Mouse (Mus musculus): ENCODE measurements around the gene Tfap4.
A peak's percentile ranks its signal among the peaks of the same experiment; 100 is the strongest.
"Not testable (repeated sequence)": the region's sequence is repeated elsewhere in the genome, so short reads cannot be mapped to it uniquely, and the experiment has no call there.

The Tfap4 gene

DNA sequence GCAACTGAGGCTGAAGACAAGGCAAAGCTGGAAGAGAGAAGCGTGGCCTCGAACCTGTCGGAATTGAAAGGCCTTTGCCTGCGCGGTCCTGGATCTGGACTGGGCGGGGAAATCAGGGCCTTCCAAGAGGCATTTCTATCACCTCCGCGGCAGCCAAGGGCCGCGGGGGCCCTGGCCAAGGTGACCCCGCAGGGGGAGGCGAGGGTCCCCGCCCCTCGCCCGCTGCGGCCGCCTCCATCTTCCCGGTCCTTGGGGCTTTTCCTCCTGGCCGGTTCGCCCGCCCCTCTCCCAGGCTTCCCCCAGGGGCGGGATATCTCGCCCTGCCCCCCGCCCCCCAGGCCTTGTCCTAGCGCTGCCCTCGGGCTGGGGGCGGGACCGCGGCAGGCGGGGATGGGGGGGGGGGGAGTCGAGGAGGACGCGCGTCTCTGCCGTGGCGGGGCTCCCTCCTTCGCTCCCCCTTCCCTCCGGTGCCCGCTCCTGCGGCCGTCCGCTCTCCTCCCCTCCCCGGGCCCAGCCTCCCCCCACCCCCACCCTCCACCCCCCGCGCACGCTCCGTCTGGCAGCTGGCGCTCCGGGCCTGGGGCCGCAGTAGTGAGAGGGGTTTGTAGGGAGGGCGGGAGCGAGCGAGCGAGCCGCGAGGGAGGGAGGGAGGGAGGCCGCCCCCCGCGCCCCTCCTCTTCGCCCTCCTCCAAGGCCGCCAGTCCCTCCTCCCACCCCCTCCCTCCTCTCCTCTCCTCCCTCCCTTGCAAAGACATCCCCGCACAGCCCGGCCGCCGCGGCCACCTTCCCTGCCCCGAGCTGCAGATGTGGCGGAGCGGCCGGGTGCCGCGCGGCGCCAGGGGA is 34.5 kb upstream of the Tfap4 start, which contains the start of gene Glis2:
Gene Glis2, plus strand, starts transcription at position 743 of the 843 bp plus-strand sequence.
- DNase-seq (ENCODE audit: low spot score in 2 of 2) = no peak

GRCm38 (mm10) chr16:4592909-4593875 is 33.5 kb upstream of the Tfap4 start:
- DNase-seq (ENCODE audit: low spot score in 2 of 2) = peak in 1 of 2 experiments; percentile 65

GRCm38 (mm10) chr16:4590236-4590635 is 30.6 kb upstream of the Tfap4 start:
- DNase-seq (ENCODE audit: low spot score in 2 of 2) = no peak

- DNase-seq (ENCODE audit: low spot score in 2 of 2) = no peak
These were observed 28.0 kb upstream of the Tfap4 start for GRCm38 (mm10) chr16:4587516-4588210.

GRCm38 (mm10) chr16:4586531-4587123 is 27.0 kb upstream of the Tfap4 start:
- peak; percentile 88 to 96 for DNase-seq (ENCODE audit: low spot score in 2 of 2)

- DNase-seq (ENCODE audit: low spot score in 2 of 2) = no peak
These were observed 26.2 kb upstream of the Tfap4 start for GRCm38 (mm10) chr16:4585642-4586530.

DNA sequence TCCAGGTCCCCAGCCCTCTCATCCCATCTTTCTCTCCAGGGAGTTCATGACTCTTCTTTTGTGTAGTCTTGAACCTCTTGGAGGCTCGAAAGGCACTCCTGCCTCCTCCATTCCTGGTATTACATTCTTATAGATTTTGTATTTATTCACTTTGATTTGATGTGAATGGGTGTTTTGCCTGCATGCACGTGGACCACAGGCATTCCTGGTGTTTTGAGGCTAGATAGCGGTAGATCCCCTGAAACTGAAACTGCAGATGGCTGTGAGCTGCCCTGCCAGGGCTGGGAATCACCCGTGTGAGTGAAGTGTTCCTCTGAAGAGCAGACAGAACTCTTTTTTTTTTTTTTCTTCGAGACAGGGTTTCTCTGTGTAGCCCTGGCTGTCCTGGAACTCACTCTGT is 24.8 kb upstream of the Tfap4 start:
- DNase-seq (ENCODE audit: low spot score in 2 of 2) = no peak

DNA sequence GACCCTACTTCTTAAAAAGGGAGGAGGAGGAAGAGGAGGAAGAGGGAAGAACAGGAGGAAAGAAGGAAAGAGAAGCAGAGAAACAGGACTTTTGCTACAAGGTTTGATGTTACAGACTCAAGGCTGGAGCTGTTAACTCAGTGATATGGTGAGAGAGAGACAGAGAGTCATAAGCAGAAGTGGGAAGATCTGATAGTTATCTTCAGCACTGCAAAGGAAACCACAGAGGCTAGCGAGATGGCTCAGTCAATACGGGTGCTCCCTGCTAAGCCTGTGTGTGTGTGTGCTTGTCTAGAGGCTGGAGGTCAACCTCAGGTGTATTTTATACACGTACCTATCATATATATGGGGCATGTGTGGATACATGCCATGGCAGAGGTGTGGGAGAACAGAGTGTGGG is 24.2 kb upstream of the Tfap4 start:
- no peak for DNase-seq (ENCODE audit: low spot score in 2 of 2)

DNA sequence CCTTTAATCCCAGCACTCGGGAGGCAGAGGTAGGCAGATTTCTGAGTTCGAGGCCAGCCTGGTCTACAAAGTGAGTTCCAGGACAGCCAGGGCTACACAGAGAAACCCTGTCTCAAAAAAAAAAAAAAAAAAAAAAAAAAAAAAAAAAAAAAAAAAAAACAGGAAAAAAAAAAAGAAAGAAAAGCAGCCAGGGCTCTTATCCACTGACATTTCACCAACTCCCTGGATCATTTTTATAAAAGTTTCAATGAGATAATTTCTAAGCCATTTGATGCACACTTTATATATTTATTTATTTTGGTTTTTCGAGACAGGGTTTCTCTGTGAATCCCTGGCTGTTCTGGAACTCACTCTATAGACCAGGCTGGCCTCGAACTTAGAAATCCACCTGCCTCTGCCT is 21.5 kb upstream of the Tfap4 start:
- DNase-seq (ENCODE audit: low spot score in 2 of 2) = not testable (repeated sequence)

DNA sequence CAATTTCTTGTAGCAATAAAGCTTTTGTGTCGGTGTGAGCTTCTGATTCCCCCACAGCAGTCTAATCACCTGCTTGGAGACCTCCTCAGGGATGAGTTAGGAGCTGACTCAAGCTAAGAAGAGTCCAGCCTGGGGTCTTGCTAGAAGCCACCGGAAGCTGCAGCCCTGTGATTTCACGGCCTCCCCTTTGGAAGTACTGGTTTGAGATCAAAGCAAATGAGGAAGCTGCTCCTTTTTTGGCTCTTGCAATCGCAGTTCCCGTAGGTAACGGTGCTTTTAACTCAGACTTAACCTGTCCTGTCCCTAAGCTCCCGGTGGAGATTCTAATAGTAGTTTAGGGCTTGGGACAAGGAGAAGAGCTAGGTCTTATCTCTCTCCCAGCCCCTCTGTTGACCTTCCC is 19.0 kb upstream of the Tfap4 start:
- no peak for DNase-seq (ENCODE audit: low spot score in 2 of 2)

- no peak for DNase-seq (ENCODE audit: low spot score in 2 of 2)
These were observed 17.2 kb upstream of the Tfap4 start for GRCm38 (mm10) chr16:4576873-4577272.

GRCm38 (mm10) chr16:4576038-4576437 is 16.4 kb upstream of the Tfap4 start:
- no peak for DNase-seq (ENCODE audit: low spot score in 2 of 2)

DNA sequence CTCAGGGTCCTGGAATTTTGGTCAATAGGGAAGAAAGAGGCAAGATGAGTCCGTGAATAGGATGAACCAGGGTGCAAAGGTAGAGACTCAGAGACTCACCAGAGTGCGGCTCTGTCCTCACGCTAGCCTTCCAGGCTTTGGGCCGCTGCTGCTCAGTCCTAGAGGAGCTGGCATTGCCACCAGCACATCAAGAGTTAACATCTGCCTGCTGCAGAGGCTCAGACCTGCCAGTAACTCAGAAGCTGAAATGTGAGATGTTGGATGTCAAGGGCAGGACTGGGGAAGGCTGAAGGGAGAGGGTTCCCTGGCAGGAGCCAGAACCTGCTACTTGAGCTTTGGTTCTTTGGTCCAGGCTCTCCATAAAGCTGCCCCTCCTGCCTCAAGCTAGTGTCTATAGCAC is 11.1 kb upstream of the Tfap4 start:
- DNase-seq (ENCODE audit: low spot score in 2 of 2) = no peak

GRCm38 (mm10) chr16:4567912-4568311 is 8.3 kb upstream of the Tfap4 start:
- peak; percentile 66 to 87 for DNase-seq (ENCODE audit: low spot score in 2 of 2)

- peak; percentile 62 to 78 for DNase-seq (ENCODE audit: low spot score in 2 of 2)
These were observed 695 bp upstream of the Tfap4 start for GRCm38 (mm10) chr16:4560145-4560952.

- DNase-seq (ENCODE audit: low spot score in 2 of 2) = peak; percentile 64 to 69
These were observed 548 bp downstream of the Tfap4 start for GRCm38 (mm10) chr16:4558980-4559631.

- peak; percentile 81 to 92 for DNase-seq (ENCODE audit: low spot score in 2 of 2)
These were observed 1.2 kb downstream of the Tfap4 start for GRCm38 (mm10) chr16:4558384-4558979.

GRCm38 (mm10) chr16:4557949-4558348 is 1.7 kb downstream of the Tfap4 start:
- DNase-seq (ENCODE audit: low spot score in 2 of 2) = peak; percentile 48 to 76

DNA sequence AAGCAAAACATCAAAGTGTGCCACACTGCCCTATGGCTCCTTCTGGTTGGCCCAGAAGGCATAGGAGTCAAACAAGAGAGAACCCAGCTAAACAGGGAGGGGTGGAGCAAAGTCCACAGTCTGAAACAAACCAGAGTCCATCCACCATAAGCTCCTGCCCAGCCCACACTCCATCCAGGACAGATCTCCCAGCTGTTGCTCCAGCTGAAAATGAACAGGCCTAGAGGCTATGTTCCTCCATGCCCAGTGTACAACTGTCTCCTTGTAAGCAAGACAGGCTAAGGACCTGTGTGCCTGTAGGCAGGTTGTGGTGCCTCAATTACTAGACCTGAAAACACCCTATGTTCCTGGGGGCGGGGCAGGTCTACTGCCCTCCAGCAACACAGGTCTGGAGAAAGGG is 2.6 kb downstream of the Tfap4 start:
- DNase-seq (ENCODE audit: low spot score in 2 of 2) = no peak

Data from spleen, postnatal 10 days (tissue).